8 mouse cellular contexts compared by ENCODE assay signal in genomic region chr7:12949872-12950229, GRCm38 (mm10). TPM values are rescaled to one million over a fixed set of nuclear protein-coding genes. Genes with fewer than 3 reads are reported as not detected.
DNase-seq lines count a peak whose midpoint lies in the region; ATAC-seq and TF ChIP-seq lines count a peak whose summit lies in the region.

No protein-coding gene starts in this region.

- 10% methylated on average over 16 of the region's 16 CpGs for WGBS in forebrain, embryonic 13.5 days
- WGBS in liver, embryonic 15.5 days (ENCODE audit: insufficient replicate concordance): 3% methylated on average over 16 of the region's 16 CpGs

- H3K79me3 ChIP-seq in C2C12 (ENCODE audit: low read depth): no peaks in the 10 kb centered on the region

- TF ChIP-seq CTCF in C2C12 (IDR thresholded peaks at IDR 0.05; ENCODE audit: control insufficient read depth, insufficient read depth, insufficient read length): no peak

- peaks cover 4% of the 10 kb centered on the region; the same call in 1 of the 2 replicates for H3K9me3 ChIP-seq in forebrain, embryonic 13.5 days (replicated peaks)
- H3K9me3 ChIP-seq in liver, embryonic 15.5 days (replicated peaks): no peaks in the 10 kb centered on the region

- H3K4me2 ChIP-seq in forebrain, embryonic 13.5 days: peak overlapping the region; percentile 80
- H3K4me2 ChIP-seq in liver, embryonic 15.5 days: peak overlapping the region; percentile 84

- ATAC-seq in forebrain, embryonic 13.5 days: peak; percentile 13
- ATAC-seq in liver, embryonic 15.5 days (ENCODE audit: insufficient read depth): peak; percentile 51

- H3K27ac ChIP-seq in forebrain, embryonic 13.5 days: peak overlapping the region; percentile 67
- H3K27ac ChIP-seq in liver, embryonic 15.5 days (replicated peaks): peak overlapping the region; percentile 79

- H3K27me3 ChIP-seq in C2C12 (ENCODE audit: control insufficient read depth, insufficient read depth, insufficient read length): no peaks in the 10 kb centered on the region
- no peaks in the 10 kb centered on the region for H3K27me3 ChIP-seq in forebrain, embryonic 13.5 days
- no peaks in the 10 kb centered on the region for H3K27me3 ChIP-seq in liver, embryonic 15.5 days

- no peaks in the 10 kb centered on the region for H3K79me2 ChIP-seq in C2C12 (ENCODE audit: control insufficient read depth, insufficient read depth)

- no peaks in the 10 kb centered on the region for H3K36me3 ChIP-seq in C2C12 (ENCODE audit: control insufficient read depth, insufficient read depth)
- no peaks in the 10 kb centered on the region for H3K36me3 ChIP-seq in forebrain, embryonic 13.5 days (ENCODE audit: poor library complexity, severe bottlenecking)
- no peaks in the 10 kb centered on the region for H3K36me3 ChIP-seq in liver, embryonic 15.5 days (replicated peaks)

- peak overlapping the region; percentile 28 for H3K4me3 ChIP-seq in C2C12 (ENCODE audit: insufficient read depth, poor library complexity, severe bottlenecking)
- peak overlapping the region; percentile 42 for H3K4me3 ChIP-seq in forebrain, embryonic 13.5 days
- peak overlapping the region; percentile 66 for H3K4me3 ChIP-seq in liver, embryonic 15.5 days (replicated peaks)

- H3K4me1 ChIP-seq in forebrain, embryonic 13.5 days: peaks cover 12% of the 10 kb centered on the region
- peaks cover 33% of the 10 kb centered on the region for H3K4me1 ChIP-seq in liver, embryonic 15.5 days (replicated peaks)

- peak overlapping the region; percentile 75 for H3K9ac ChIP-seq in forebrain, embryonic 13.5 days
- peak overlapping the region; percentile 70 for H3K9ac ChIP-seq in liver, embryonic 15.5 days

- peak; percentile 84 for DNase-seq in embryo, embryonic 10 days (ENCODE audit: low spot score)
- no peak for DNase-seq in embryo, embryonic 10.5 days (ENCODE audit: low spot score)
- no peak for DNase-seq in cerebellum, postnatal 25 days
- DNase-seq in yolk sac, embryonic 10.5 days (ENCODE audit: low spot score): no peak
- no peak for DNase-seq in cerebellum, postnatal 4 days (ENCODE audit: low spot score in 2 of 2)

- peak overlapping the region; percentile 45 for H3ac ChIP-seq in C2C12 (ENCODE audit: control insufficient read depth, insufficient read length, low read depth)

TF ChIP-seq in C2C12, 6 proteins besides CTCF, POLR2A, EP300 and RAD21:
- TF ChIP-seq MYOG (IDR thresholded peaks at IDR 0.05; ENCODE audit: control insufficient read depth, extremely low read depth, insufficient read length): no peak
- no peak for TF ChIP-seq MAX (IDR thresholded peaks at IDR 0.05)
- TF ChIP-seq CEBPB (IDR thresholded peaks at IDR 0.05; ENCODE audit: low read depth): no peak
- no peak for TF ChIP-seq MYOD1 (IDR thresholded peaks at IDR 0.05; ENCODE audit: control insufficient read depth, insufficient read length, low read depth)
- TF ChIP-seq FOSL1 (IDR thresholded peaks at IDR 0.05; ENCODE audit: insufficient read depth, low read length, poor library complexity, severe bottlenecking): no peak
- no peak for TF ChIP-seq USF1 (IDR thresholded peaks at IDR 0.05; ENCODE audit: low read depth)
TF ChIP-seq in C2C12: peak in this region for 0.

RNA-seq across cellular contexts. Expression of gene Zfp324, which starts 15.8 kb away (rescaled TPM):
- polyA plus RNA-seq in C2C12 (2012; fragmentation: generic; extraction: Trizol): 4.6 TPM
- 12.3 and 12.5 TPM in 2 replicates for polyA plus RNA-seq in forebrain, embryonic 13.5 days (2015; fragmentation: Nextera tagmentation; extraction: Ambion mirVana)
- 2.5 and 2.7 TPM in 2 replicates for polyA plus RNA-seq in liver, embryonic 15.5 days (2015; fragmentation: Nextera tagmentation; extraction: Ambion mirVana)

RNA-seq across cellular contexts. Expression of gene Rnf225, which starts 22.6 kb away (rescaled TPM):
- 1.6 TPM for polyA plus RNA-seq in C2C12 (2012; fragmentation: generic; extraction: Trizol)
- 0.74 and 0.78 TPM in 2 replicates for polyA plus RNA-seq in forebrain, embryonic 13.5 days (2015; fragmentation: Nextera tagmentation; extraction: Ambion mirVana)
- 0.08 and 0.20 TPM in 2 replicates for polyA plus RNA-seq in liver, embryonic 15.5 days (2015; fragmentation: Nextera tagmentation; extraction: Ambion mirVana)

RNA-seq across cellular contexts. Expression of gene Rps5, which starts 27.8 kb away (rescaled TPM):
- 3,397 TPM for polyA plus RNA-seq in C2C12 (2012; fragmentation: generic; extraction: Trizol)
- 820 and 824 TPM in 2 replicates for polyA plus RNA-seq in forebrain, embryonic 13.5 days (2015; fragmentation: Nextera tagmentation; extraction: Ambion mirVana)
- polyA plus RNA-seq in liver, embryonic 15.5 days (2015; fragmentation: Nextera tagmentation; extraction: Ambion mirVana): 541 and 547 TPM in 2 replicates

RNA-seq across cellular contexts. Expression of gene Zfp446, which starts 27.8 kb away (rescaled TPM):
- 1.7 TPM for polyA plus RNA-seq in C2C12 (2012; fragmentation: generic; extraction: Trizol)
- polyA plus RNA-seq in forebrain, embryonic 13.5 days (2015; fragmentation: Nextera tagmentation; extraction: Ambion mirVana): 12.7 and 14.5 TPM in 2 replicates
- 2.2 and 2.6 TPM in 2 replicates for polyA plus RNA-seq in liver, embryonic 15.5 days (2015; fragmentation: Nextera tagmentation; extraction: Ambion mirVana)

RNA-seq across cellular contexts. Expression of gene Slc27a5, which starts 48.1 kb away (rescaled TPM):
- polyA plus RNA-seq in C2C12 (2012; fragmentation: generic; extraction: Trizol): 0.05 TPM
- polyA plus RNA-seq in forebrain, embryonic 13.5 days (2015; fragmentation: Nextera tagmentation; extraction: Ambion mirVana): 0.12 and 0.53 TPM in 2 replicates
- 17.2 and 22.1 TPM in 2 replicates for polyA plus RNA-seq in liver, embryonic 15.5 days (2015; fragmentation: Nextera tagmentation; extraction: Ambion mirVana)
